Mouse (Mus musculus): Measurements from ENCODE around the gene Emc10. TPM values are rescaled to one million over a fixed set of nuclear protein-coding genes. Genes with fewer than 3 reads are reported as not detected.

Emc10 gene
- polyA plus RNA-seq, 1 experiment from 2014 or later = 96.9 TPM

GRCm38 (mm10) chr7:44442407-44442821, 53.9 kb downstream of the Emc10 start:
- no peaks in the 10 kb centered on the region for H3K9me3 ChIP-seq
- H3K4me3 ChIP-seq = peak overlapping the region; percentile 68
- peaks cover 85% of the 10 kb centered on the region for H3K27me3 ChIP-seq (ENCODE audit: poor library complexity, severe bottlenecking)
- under 1% methylated on average over 14 of the region's 14 CpGs for WGBS
- H3K36me3 ChIP-seq (replicated peaks) = peaks cover 32% of the 10 kb centered on the region
- DNase-seq (ENCODE audit: extremely low spot score, low spot score) = peak; percentile 66
- H3K4me1 ChIP-seq = peaks cover 57% of the 10 kb centered on the region
- H3K27ac ChIP-seq = peak overlapping the region; percentile 96

- Histone ChIP-seq H3K27ac (peak overlapping the region; percentile 96), H3K9me3 (no peaks in the 10 kb centered on the region), H3K36me3 (replicated peaks) (peaks cover 25% of the 10 kb centered on the region), H3K4me1 (peaks cover 57% of the 10 kb centered on the region), H3K27me3 (ENCODE audit: poor library complexity, severe bottlenecking) (peaks cover 89% of the 10 kb centered on the region), H3K4me3 (peak overlapping the region; percentile 68)
- WGBS = 0% methylated on average over 13 of the region's 14 CpGs
- DNase-seq (ENCODE audit: extremely low spot score, low spot score) = peak; percentile 51
Observed at GRCm38 (mm10) chr7:44441648-44442109, 54.6 kb downstream of the Emc10 start.

- peaks cover 20% of the 10 kb centered on the region for H3K36me3 ChIP-seq (replicated peaks)
- H3K27me3 ChIP-seq (ENCODE audit: poor library complexity, severe bottlenecking) = peaks cover 84% of the 10 kb centered on the region
- 13% methylated on average over 1 of the region's 1 CpGs for WGBS
- no peaks in the 10 kb centered on the region for H3K9me3 ChIP-seq
- no peak for DNase-seq (ENCODE audit: extremely low spot score, low spot score)
- peak overlapping the region; percentile 96 for H3K27ac ChIP-seq
- peaks cover 57% of the 10 kb centered on the region for H3K4me1 ChIP-seq
- peak overlapping the region; percentile 68 for H3K4me3 ChIP-seq
Observed at GRCm38 (mm10) chr7:44441180-44441579, 55.1 kb downstream of the Emc10 start.

GRCm38 (mm10) chr7:44440479-44440878, 55.9 kb downstream of the Emc10 start:
- Histone ChIP-seq H3K4me3 (no peak overlapping the region), H3K36me3 (replicated peaks) (peaks cover 13% of the 10 kb centered on the region), H3K4me1 (peaks cover 55% of the 10 kb centered on the region), H3K9me3 (no peaks in the 10 kb centered on the region), H3K27me3 (ENCODE audit: poor library complexity, severe bottlenecking) (peaks cover 77% of the 10 kb centered on the region), H3K27ac (no peak overlapping the region)
- no peak for DNase-seq (ENCODE audit: extremely low spot score, low spot score)
- WGBS = 86% methylated on average over 1 of the region's 1 CpGs

Small RNAs within 50 kb of the gene (microRNA-seq; reads per million reads assigned to microRNA genes)
- gene Mir7052 = not detected
- gene Mir7053 = 1.5 reads per million

Other genes starting within 250 kb of the Emc10 start
- gene 1700028J19Rik, start 249.8 kb downstream of the Emc10 start, polyA plus RNA-seq (2016; fragmentation: Nextera tagmentation; extraction: Ambion mirVana) = 1.3 and 1.4 TPM in 2 replicates
- gene 2410002F23Rik, start 249.8 kb downstream of the Emc10 start, polyA plus RNA-seq (2016; fragmentation: Nextera tagmentation; extraction: Ambion mirVana) = 197 and 209 TPM in 2 replicates
- 0.12 TPM in 1 of 2 replicates, not detected in the other for gene Acp4, start 239.2 kb downstream of the Emc10 start, polyA plus RNA-seq (2016; fragmentation: Nextera tagmentation; extraction: Ambion mirVana)
- gene Gm15517, start 235.1 kb downstream of the Emc10 start, polyA plus RNA-seq (2016; fragmentation: Nextera tagmentation; extraction: Ambion mirVana) = 1.2 TPM in 1 of 2 replicates, not detected in the other
- 2.5 and 2.9 TPM in 2 replicates for gene Clec11a, start 189.6 kb downstream of the Emc10 start, polyA plus RNA-seq (2016; fragmentation: Nextera tagmentation; extraction: Ambion mirVana)
- 1.4 TPM in 2 replicates for gene Shank1, start 186.3 kb downstream of the Emc10 start, polyA plus RNA-seq (2016; fragmentation: Nextera tagmentation; extraction: Ambion mirVana)
- 3.2 and 4.1 TPM in 2 replicates for gene Syt3, start 112.4 kb downstream of the Emc10 start, polyA plus RNA-seq (2016; fragmentation: Nextera tagmentation; extraction: Ambion mirVana)
- gene 1700008O03Rik, start 110.7 kb downstream of the Emc10 start, polyA plus RNA-seq (2016; fragmentation: Nextera tagmentation; extraction: Ambion mirVana) = 1.6 and 2.1 TPM in 2 replicates
- 1.8 and 2.1 TPM in 2 replicates for gene Lrrc4b, start 67.5 kb downstream of the Emc10 start, polyA plus RNA-seq (2016; fragmentation: Nextera tagmentation; extraction: Ambion mirVana)
- gene Aspdh, start 31.1 kb downstream of the Emc10 start, polyA plus RNA-seq (2016; fragmentation: Nextera tagmentation; extraction: Ambion mirVana) = 1.3 and 1.5 TPM in 2 replicates
- gene Josd2, start 28.5 kb downstream of the Emc10 start, polyA plus RNA-seq (2016; fragmentation: Nextera tagmentation; extraction: Ambion mirVana) = 74.9 and 78.5 TPM in 2 replicates
- gene Fam71e1, start 52 bp upstream of the Emc10 start, polyA plus RNA-seq (2016; fragmentation: Nextera tagmentation; extraction: Ambion mirVana) = 15.1 and 15.8 TPM in 2 replicates
- gene Mybpc2, start 28.1 kb upstream of the Emc10 start, polyA plus RNA-seq (2016; fragmentation: Nextera tagmentation; extraction: Ambion mirVana) = 0.06 and 0.12 TPM in 2 replicates
- gene Spib, start 35.5 kb upstream of the Emc10 start, polyA plus RNA-seq (2016; fragmentation: Nextera tagmentation; extraction: Ambion mirVana) = not detected in 2 replicates
- gene Pold1, start 52.3 kb upstream of the Emc10 start, polyA plus RNA-seq (2016; fragmentation: Nextera tagmentation; extraction: Ambion mirVana) = 190 and 195 TPM in 2 replicates
- 74.6 and 76.2 TPM in 2 replicates for gene Nr1h2, start 57.4 kb upstream of the Emc10 start, polyA plus RNA-seq (2016; fragmentation: Nextera tagmentation; extraction: Ambion mirVana)
- gene Napsa, start 75.9 kb upstream of the Emc10 start, polyA plus RNA-seq (2016; fragmentation: Nextera tagmentation; extraction: Ambion mirVana) = 0.29 and 0.48 TPM in 2 replicates
- 0.80 and 0.84 TPM in 2 replicates for gene Kcnc3, start 94.1 kb upstream of the Emc10 start, polyA plus RNA-seq (2016; fragmentation: Nextera tagmentation; extraction: Ambion mirVana)
- 1.5 and 1.8 TPM in 2 replicates for gene Myh14, start 174.3 kb upstream of the Emc10 start, polyA plus RNA-seq (2016; fragmentation: Nextera tagmentation; extraction: Ambion mirVana)
- gene Izumo2, start 212.2 kb upstream of the Emc10 start, polyA plus RNA-seq (2016; fragmentation: Nextera tagmentation; extraction: Ambion mirVana) = not detected in 2 replicates

Data from forebrain, embryonic 10.5 days (tissue).